Mouse (Mus musculus): ENCODE results near the gene Banf1. TPM values are rescaled to one million over a fixed set of nuclear protein-coding genes. Genes with fewer than 3 reads are reported as not detected.
A peak's percentile ranks its signal among the peaks of the same experiment; 100 is the strongest.
"Not testable (repeated sequence)": the region's sequence is repeated elsewhere in the genome, so short reads cannot be mapped to it uniquely, and the experiment has no call there.

Gene Banf1
- polyA plus RNA-seq (2015; fragmentation: Nextera tagmentation; extraction: Ambion mirVana) = 421 and 489 TPM in 2 replicates

- Histone ChIP-seq H3K9me3 (ENCODE audit: control insufficient read depth, low read length) (no peaks in the 10 kb centered on the region), H3K27me3 (replicated peaks; ENCODE audit: control insufficient read depth, insufficient read depth, low read length) (no peaks in the 10 kb centered on the region), H3K36me3 (ENCODE audit: control insufficient read depth, insufficient read depth, low read length) (peaks cover 12% of the 10 kb centered on the region), H3K4me1 (ENCODE audit: control insufficient read depth, insufficient read depth, low read length) (peaks cover 13% of the 10 kb centered on the region), H3K4me3 (ENCODE audit: low read length) (peak within 1 kb of the TSS; percentile 96), H3K4me2 (ENCODE audit: low read depth, low read length) (peak within 1 kb of the TSS; percentile 84), H3K27ac (ENCODE audit: low read length) (peak within 1 kb of the TSS; percentile 96), H3K9ac (ENCODE audit: low read depth, low read length) (peak within 1 kb of the TSS; percentile 93)
- under 1% methylated on average over 33 of the region's 33 CpGs for WGBS
- peak; percentile 17; the same call in 1 of the 2 replicates for ATAC-seq
Observed at GRCm38 (mm10) chr19:5367053-5367359, at the start of gene Banf1. Banf1 (minus strand) TSS chr19:5367168.

DNA sequence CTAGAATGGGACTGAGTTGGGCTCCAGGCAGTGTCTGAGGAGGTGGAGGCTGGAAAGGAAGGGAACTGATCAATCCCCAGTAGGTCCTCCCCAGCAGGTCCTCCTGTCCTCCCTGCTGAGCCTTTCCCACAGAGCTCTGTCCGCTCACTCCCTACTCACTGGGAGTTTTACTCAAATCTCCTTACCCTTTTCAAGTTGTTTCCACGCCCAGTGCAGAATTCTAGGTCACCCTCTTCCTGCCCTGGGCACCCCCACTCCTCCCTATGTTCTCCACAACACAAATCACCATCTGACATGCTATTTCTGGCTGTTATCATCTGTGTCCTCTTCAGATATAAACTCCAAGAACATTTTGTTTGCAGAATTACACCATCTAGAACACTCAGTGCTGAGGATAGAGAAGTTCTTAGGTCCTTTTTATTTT lies 47.6 kb upstream of the Banf1 start:
- no peak overlapping the region for H3K4me3 ChIP-seq (ENCODE audit: low read length)
- H3K4me1 ChIP-seq (ENCODE audit: control insufficient read depth, insufficient read depth, low read length) = no peaks in the 10 kb centered on the region
- no peaks in the 10 kb centered on the region for H3K36me3 ChIP-seq (ENCODE audit: control insufficient read depth, insufficient read depth, low read length)
- no peak overlapping the region for H3K27ac ChIP-seq (ENCODE audit: low read length)
- WGBS = 70% methylated on average over 2 of the region's 2 CpGs
- H3K4me2 ChIP-seq (ENCODE audit: low read depth, low read length) = no peak overlapping the region
- no peak overlapping the region for H3K9ac ChIP-seq (ENCODE audit: low read depth, low read length)
- H3K9me3 ChIP-seq (ENCODE audit: control insufficient read depth, low read length) = no peaks in the 10 kb centered on the region
- no peaks in the 10 kb centered on the region for H3K27me3 ChIP-seq (replicated peaks; ENCODE audit: control insufficient read depth, insufficient read depth, low read length)
- no peak for ATAC-seq

GRCm38 (mm10) chr19:5413840-5414239 lies 46.9 kb upstream of the Banf1 start:
- Histone ChIP-seq H3K4me2 (ENCODE audit: low read depth, low read length) (no peak overlapping the region), H3K4me3 (ENCODE audit: low read length) (no peak overlapping the region), H3K27me3 (replicated peaks; ENCODE audit: control insufficient read depth, insufficient read depth, low read length) (no peaks in the 10 kb centered on the region), H3K9ac (ENCODE audit: low read depth, low read length) (no peak overlapping the region), H3K36me3 (ENCODE audit: control insufficient read depth, insufficient read depth, low read length) (no peaks in the 10 kb centered on the region), H3K4me1 (ENCODE audit: control insufficient read depth, insufficient read depth, low read length) (no peaks in the 10 kb centered on the region), H3K9me3 (ENCODE audit: control insufficient read depth, low read length) (no peaks in the 10 kb centered on the region), H3K27ac (ENCODE audit: low read length) (no peak overlapping the region)
- ATAC-seq = no peak
- 75% methylated on average over 4 of the region's 4 CpGs for WGBS

- 60% methylated on average over 5 of the region's 5 CpGs for WGBS
Observed at GRCm38 (mm10) chr19:5411961-5412360, 45.0 kb upstream of the Banf1 start.

DNA sequence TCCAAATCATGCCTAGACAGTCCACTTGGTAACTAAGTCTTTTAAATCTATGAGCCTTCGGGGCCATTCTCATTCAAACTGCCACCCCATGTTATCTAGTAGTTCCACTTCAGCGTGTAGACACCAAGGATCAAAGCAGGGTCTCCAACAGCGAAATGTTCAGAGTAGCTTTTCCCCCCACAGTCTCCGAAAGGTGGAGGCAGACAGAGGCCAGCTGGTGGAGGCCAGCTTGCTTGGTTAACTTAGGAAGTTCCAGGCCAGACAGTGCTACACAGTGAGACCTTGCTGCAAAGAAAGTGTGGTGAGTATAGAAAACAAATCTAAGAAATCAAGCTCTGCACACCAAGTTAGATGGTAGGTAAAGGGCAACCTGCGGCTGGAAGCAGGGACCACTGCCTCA lies 43.7 kb upstream of the Banf1 start:
- WGBS = 84% methylated on average over 5 of the region's 5 CpGs
- Histone ChIP-seq H3K4me1 (ENCODE audit: control insufficient read depth, insufficient read depth, low read length) (peaks cover 3% of the 10 kb centered on the region; the same call in 1 of the 2 replicates), H3K4me2 (ENCODE audit: low read depth, low read length) (no peak overlapping the region), H3K27ac (ENCODE audit: low read length) (no peak overlapping the region), H3K9ac (ENCODE audit: low read depth, low read length) (no peak overlapping the region), H3K9me3 (ENCODE audit: control insufficient read depth, low read length) (no peaks in the 10 kb centered on the region), H3K36me3 (ENCODE audit: control insufficient read depth, insufficient read depth, low read length) (no peaks in the 10 kb centered on the region), H3K4me3 (ENCODE audit: low read length) (no peak overlapping the region), H3K27me3 (replicated peaks; ENCODE audit: control insufficient read depth, insufficient read depth, low read length) (no peaks in the 10 kb centered on the region)
- ATAC-seq = no peak

More at GRCm38 (mm10) chr19:5411961-5412360, 45.0 kb upstream of the Banf1 start:
- Histone ChIP-seq H3K27ac (ENCODE audit: low read length) (no peak overlapping the region), H3K9ac (ENCODE audit: low read depth, low read length) (no peak overlapping the region), H3K9me3 (ENCODE audit: control insufficient read depth, low read length) (no peaks in the 10 kb centered on the region), H3K4me3 (ENCODE audit: low read length) (no peak overlapping the region), H3K4me1 (ENCODE audit: control insufficient read depth, insufficient read depth, low read length) (peaks cover 3% of the 10 kb centered on the region; the same call in 1 of the 2 replicates), H3K27me3 (replicated peaks; ENCODE audit: control insufficient read depth, insufficient read depth, low read length) (no peaks in the 10 kb centered on the region), H3K4me2 (ENCODE audit: low read depth, low read length) (no peak overlapping the region), H3K36me3 (ENCODE audit: control insufficient read depth, insufficient read depth, low read length) (no peaks in the 10 kb centered on the region)
- ATAC-seq = no peak

DNA sequence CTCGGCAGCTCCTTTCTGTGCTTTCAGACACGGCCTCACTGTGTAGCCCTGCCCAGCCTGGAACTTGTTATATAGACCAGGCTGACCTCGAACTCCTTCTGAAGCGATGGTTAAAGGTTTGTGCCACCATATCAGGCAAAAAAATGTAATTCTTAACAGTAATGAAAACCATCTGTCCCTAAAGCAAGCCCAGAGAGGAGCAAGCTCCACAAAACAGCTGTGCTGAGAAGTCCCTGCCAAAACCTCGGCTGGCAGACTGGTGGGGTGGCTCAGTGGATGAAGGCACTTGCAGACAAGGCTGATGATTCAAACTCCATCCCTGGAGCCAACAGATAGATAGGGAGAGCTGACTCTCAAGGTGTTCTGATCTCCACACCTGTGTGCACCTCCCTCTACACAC lies 42.1 kb upstream of the Banf1 start:
- Histone ChIP-seq H3K4me2 (ENCODE audit: low read depth, low read length) (no peak overlapping the region), H3K36me3 (ENCODE audit: control insufficient read depth, insufficient read depth, low read length) (no peaks in the 10 kb centered on the region), H3K27ac (ENCODE audit: low read length) (no peak overlapping the region), H3K4me3 (ENCODE audit: low read length) (no peak overlapping the region), H3K27me3 (replicated peaks; ENCODE audit: control insufficient read depth, insufficient read depth, low read length) (no peaks in the 10 kb centered on the region), H3K4me1 (ENCODE audit: control insufficient read depth, insufficient read depth, low read length) (peaks cover 3% of the 10 kb centered on the region; the same call in 1 of the 2 replicates), H3K9ac (ENCODE audit: low read depth, low read length) (no peak overlapping the region), H3K9me3 (ENCODE audit: control insufficient read depth, low read length) (no peaks in the 10 kb centered on the region)
- 71% methylated on average over 5 of the region's 5 CpGs for WGBS
- no peak for ATAC-seq

DNA sequence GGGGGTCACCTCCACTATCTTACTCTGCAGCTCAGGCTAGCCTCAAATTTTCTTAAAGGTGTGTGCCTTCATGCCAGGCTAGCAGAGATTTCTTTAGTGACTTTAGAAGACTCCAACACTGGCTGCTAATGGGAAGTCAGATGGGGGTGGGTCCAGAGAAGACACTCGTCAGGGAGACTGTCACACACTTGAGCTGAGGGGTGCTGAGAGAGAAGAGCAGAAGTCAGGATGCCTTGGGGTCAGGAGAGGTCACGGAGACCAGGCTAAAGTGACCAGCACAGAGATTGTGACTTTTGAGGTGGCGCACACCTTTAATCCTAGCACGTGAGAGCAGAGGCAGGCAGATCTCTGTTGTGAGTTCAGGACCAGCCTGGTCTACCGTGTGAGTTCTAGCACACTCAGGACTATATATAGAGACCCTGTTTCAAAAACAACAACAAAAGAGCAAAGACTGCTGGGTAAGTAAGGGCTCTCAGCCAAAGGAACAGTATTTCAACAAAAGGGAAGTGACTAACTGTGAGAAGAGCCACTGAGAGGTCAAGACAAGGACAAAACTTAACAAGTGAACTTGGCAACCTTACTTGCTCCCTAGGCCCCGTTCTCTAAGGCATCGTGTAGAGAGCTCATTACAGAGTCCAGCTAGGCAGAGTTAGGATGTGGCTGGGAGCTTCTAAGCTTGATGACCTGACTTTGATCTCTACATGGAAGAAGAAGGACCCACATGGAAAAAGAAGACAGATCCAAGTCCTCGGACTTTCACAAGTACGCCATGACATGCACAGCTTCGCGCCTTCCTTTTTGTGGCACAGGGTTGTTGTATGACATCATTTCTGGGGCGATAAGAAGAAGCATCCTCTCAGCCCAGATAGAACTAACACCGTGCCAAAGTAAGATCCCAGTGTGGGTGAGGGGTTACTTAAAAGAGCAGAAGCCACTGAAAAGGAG lies 41.4 kb upstream of the Banf1 start:
- Histone ChIP-seq H3K4me2 (ENCODE audit: low read depth, low read length) (no peak overlapping the region), H3K36me3 (ENCODE audit: control insufficient read depth, insufficient read depth, low read length) (no peaks in the 10 kb centered on the region), H3K27me3 (replicated peaks; ENCODE audit: control insufficient read depth, insufficient read depth, low read length) (no peaks in the 10 kb centered on the region), H3K4me3 (ENCODE audit: low read length) (no peak overlapping the region), H3K9me3 (ENCODE audit: control insufficient read depth, low read length) (no peaks in the 10 kb centered on the region), H3K4me1 (ENCODE audit: control insufficient read depth, insufficient read depth, low read length) (peaks cover 3% of the 10 kb centered on the region; the same call in 1 of the 2 replicates), H3K9ac (ENCODE audit: low read depth, low read length) (no peak overlapping the region; the same call in 1 of the 2 replicates), H3K27ac (ENCODE audit: low read length) (no peak overlapping the region)
- no peak for ATAC-seq
- WGBS = 85% methylated on average over 13 of the region's 13 CpGs

DNA sequence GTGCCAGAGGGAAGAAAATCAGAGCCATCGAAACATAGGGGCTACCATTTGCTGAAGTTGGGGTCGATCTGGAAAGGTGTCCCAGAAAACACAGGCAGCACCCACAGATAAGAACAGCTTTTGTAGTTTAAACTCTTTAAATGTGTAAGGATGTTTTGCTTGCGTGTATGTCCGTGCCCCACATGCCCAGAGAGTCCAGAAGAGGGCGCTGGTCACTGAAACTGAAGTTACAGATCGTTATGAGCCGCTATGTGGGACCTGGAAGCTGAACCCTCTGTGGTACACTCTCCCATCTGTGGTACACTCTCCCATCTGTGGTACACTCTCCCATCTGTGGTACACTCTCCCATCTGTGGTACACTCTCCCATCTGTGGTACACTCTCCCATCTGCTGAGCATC lies 40.2 kb upstream of the Banf1 start:
- peak; percentile 54 for ATAC-seq
- Histone ChIP-seq H3K27ac (ENCODE audit: low read length) (peak overlapping the region; percentile 86), H3K4me3 (ENCODE audit: low read length) (peak overlapping the region; percentile 62), H3K9ac (ENCODE audit: low read depth, low read length) (peak overlapping the region; percentile 74), H3K4me1 (ENCODE audit: control insufficient read depth, insufficient read depth, low read length) (peaks cover 3% of the 10 kb centered on the region; the same call in 1 of the 2 replicates), H3K9me3 (ENCODE audit: control insufficient read depth, low read length) (no peaks in the 10 kb centered on the region), H3K27me3 (replicated peaks; ENCODE audit: control insufficient read depth, insufficient read depth, low read length) (no peaks in the 10 kb centered on the region), H3K36me3 (ENCODE audit: control insufficient read depth, insufficient read depth, low read length) (no peaks in the 10 kb centered on the region), H3K4me2 (ENCODE audit: low read depth, low read length) (peak overlapping the region; percentile 63)
- 16% methylated on average over 7 of the region's 7 CpGs for WGBS

DNA sequence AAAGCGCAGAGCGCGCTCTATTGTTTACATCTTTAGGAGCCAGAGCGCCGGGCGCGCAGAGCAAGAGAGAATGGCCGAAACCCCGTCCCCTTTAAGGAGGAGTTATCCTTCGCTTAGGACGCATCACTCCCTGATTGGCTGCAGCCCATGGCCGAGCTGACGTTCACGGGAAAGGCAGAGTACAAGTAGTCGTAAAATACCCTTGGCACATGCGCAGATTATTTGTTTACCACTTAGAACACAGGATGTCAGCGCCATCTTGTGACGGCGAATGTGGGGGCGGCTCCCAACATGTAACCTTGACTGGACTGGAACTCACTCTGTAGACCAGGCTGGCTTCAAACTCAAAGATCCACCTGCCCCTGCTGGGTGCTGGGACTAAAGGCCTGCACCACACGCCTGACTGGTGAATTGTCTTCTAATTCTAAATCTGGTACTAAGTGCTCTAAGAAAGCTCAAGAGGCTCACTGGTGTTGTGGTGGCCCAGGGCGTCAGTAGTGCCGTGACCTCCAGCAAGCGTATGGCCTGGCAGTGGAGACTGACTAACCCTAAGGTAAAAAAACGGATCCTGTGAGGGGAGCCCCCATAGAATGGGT lies 39.7 kb upstream of the Banf1 start:
- peak overlapping the region; percentile 74 for H3K9ac ChIP-seq (ENCODE audit: low read depth, low read length)
- peak overlapping the region; percentile 86 for H3K27ac ChIP-seq (ENCODE audit: low read length)
- H3K9me3 ChIP-seq (ENCODE audit: control insufficient read depth, low read length); H3K27me3 ChIP-seq (replicated peaks; ENCODE audit: control insufficient read depth, insufficient read depth, low read length); H3K36me3 ChIP-seq (ENCODE audit: control insufficient read depth, insufficient read depth, low read length); H3K4me1 ChIP-seq (ENCODE audit: control insufficient read depth, insufficient read depth, low read length): not testable (repeated sequence)
- H3K4me2 ChIP-seq (ENCODE audit: low read depth, low read length) = peak overlapping the region; percentile 63
- peak; percentile 90 for ATAC-seq
- H3K4me3 ChIP-seq (ENCODE audit: low read length) = peak overlapping the region; percentile 62
- WGBS = 11% methylated on average over 21 of the region's 25 CpGs

Data from intestine, embryonic 16.5 days (tissue).